Mouse (Mus musculus) left cerebral cortex, postnatal 25 days (tissue): Measurements from ENCODE around the gene Gcnt2. TPM values are rescaled to one million over a fixed set of nuclear protein-coding genes. Genes with fewer than 3 reads are reported as not detected.
"Not testable (repeated sequence)": the region's sequence is repeated elsewhere in the genome, so short reads cannot be mapped to it uniquely, and the experiment has no call there.

Experiments used
- DNase-seq, 2 experiments: peaks; one replicate each; pipeline ENCODE4 v3.0.0; 2022; ENCODE audit warnings: low spot score in 2 of 2, mixed read lengths in 1 of 2
- intact Hi-C: fragments of 180-260 bp; cut with DNase I; formaldehyde crosslinking; loops from one replicate; pipeline ENCODE4 v1.15.1; 2025
- total RNA-seq, 2 experiments: library from RNA; stranded (reverse); gene quantifications; 2 replicates each; pipeline ENCODE4 v1.2.3; 2021

Gene Gcnt2
- total RNA-seq, 2 experiments from 2014 or later: 17.3 to 17.7 TPM

- DNase-seq: no peak
- intact Hi-C loops: loop anchor here (10.0 kb wide), 1 partner anchor 187 kb away; no protein-coding TSS in a partner anchor
These were observed 112.3 kb downstream of the Gcnt2 start for GRCm38 (mm10) chr13:40971831-40972230.

DNA sequence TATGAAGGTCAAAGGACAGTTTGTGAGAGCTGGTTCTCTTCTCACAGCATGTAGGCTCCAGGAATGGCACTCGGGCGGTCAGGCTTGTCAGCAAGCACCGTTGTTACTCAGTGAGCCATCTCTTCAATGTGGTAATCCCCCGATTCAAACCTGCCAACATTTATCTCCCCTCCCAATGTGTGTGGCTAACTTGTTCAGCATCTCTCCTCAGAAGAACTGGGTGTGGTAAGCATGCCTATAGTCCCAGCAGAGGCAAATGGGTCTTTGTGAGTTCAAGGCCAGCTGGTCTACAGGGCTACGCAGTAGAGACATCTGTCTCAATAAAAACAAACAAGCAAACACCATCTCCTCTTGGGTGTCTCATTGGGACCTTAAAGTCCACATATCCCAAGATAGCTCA lies 113.4 kb downstream of the Gcnt2 start:
- intact Hi-C loops: loop anchor here (10.0 kb wide), 1 partner anchor 188 kb away; no protein-coding TSS in a partner anchor
- DNase-seq: no peak

GRCm38 (mm10) chr13:40977609-40978008 lies 118.1 kb downstream of the Gcnt2 start:
- intact Hi-C loops: loop anchor here (1.0 to 10.0 kb wide), 3 partner anchors 90 to 193 kb away; no protein-coding TSS in a partner anchor
- peak; percentile 13 to 28 for DNase-seq

GRCm38 (mm10) chr13:40978652-40979051 lies 119.1 kb downstream of the Gcnt2 start:
- no peak for DNase-seq
- intact Hi-C loops: loop anchor here (5.0 to 10.0 kb wide), 2 partner anchors 91 to 194 kb away; no protein-coding TSS in a partner anchor

GRCm38 (mm10) chr13:40979321-40979720 lies 119.8 kb downstream of the Gcnt2 start:
- DNase-seq: no peak
- intact Hi-C loops: loop anchor here (5.0 to 10.0 kb wide), 2 partner anchors 92 to 195 kb away; no protein-coding TSS in a partner anchor

- intact Hi-C loops: no loop called here
- DNase-seq: no peak
These were observed 123.2 kb downstream of the Gcnt2 start for GRCm38 (mm10) chr13:40982759-40983158.

- DNase-seq: no peak
- intact Hi-C loops: no loop called here
These were observed 126.5 kb downstream of the Gcnt2 start for GRCm38 (mm10) chr13:40986081-40986480.

DNA sequence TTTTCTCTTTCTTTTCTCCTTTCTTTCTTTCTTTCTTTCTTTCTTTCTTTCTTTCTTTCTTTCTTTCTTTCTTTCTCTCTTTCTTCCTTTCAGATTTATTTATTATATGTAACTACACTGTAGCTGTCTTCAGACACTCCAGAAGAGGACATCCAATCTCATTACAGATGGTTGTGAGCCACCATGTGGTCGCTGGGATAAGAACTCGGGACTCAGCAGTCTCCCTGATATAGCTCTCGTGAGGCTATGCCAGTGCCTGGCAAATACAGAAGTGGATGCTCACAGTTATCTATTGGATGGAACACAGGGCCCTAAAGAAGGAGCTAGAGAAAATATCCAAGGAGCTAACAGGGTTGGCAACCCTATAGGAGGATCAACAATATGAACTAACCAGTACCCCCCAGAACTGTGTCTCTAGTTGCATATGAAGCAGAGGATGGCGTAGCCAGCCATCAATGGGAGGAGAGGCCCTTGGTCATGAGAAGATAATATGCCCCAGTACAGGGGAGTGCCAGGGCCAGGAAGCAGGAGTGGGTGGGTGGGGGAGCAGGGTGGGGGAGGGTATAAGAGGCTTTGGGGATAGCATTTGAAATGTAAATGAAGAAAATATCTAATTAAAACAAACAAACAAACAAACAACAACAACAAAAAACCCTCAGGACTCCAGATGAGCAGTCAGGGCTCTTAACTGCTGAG lies 128.2 kb downstream of the Gcnt2 start:
- DNase-seq, intact Hi-C loops: not testable (repeated sequence)

- intact Hi-C loops: no loop called here
- DNase-seq: no peak
These were observed 128.9 kb downstream of the Gcnt2 start for GRCm38 (mm10) chr13:40988418-40988817.

- intact Hi-C loops: no loop called here
- DNase-seq: no peak
These were observed 135.1 kb downstream of the Gcnt2 start for GRCm38 (mm10) chr13:40994487-40995263.

GRCm38 (mm10) chr13:40998537-40998936 lies 139.0 kb downstream of the Gcnt2 start:
- DNase-seq, intact Hi-C loops: not testable (repeated sequence)

GRCm38 (mm10) chr13:41000140-41000925 lies 140.8 kb downstream of the Gcnt2 start:
- DNase-seq: peak; percentile 32 to 43
- intact Hi-C loops: loop anchor here (2.0 kb wide), 2 partner anchors 16 to 84 kb away; partner anchors contain the start of gene Tmem14c

DNA sequence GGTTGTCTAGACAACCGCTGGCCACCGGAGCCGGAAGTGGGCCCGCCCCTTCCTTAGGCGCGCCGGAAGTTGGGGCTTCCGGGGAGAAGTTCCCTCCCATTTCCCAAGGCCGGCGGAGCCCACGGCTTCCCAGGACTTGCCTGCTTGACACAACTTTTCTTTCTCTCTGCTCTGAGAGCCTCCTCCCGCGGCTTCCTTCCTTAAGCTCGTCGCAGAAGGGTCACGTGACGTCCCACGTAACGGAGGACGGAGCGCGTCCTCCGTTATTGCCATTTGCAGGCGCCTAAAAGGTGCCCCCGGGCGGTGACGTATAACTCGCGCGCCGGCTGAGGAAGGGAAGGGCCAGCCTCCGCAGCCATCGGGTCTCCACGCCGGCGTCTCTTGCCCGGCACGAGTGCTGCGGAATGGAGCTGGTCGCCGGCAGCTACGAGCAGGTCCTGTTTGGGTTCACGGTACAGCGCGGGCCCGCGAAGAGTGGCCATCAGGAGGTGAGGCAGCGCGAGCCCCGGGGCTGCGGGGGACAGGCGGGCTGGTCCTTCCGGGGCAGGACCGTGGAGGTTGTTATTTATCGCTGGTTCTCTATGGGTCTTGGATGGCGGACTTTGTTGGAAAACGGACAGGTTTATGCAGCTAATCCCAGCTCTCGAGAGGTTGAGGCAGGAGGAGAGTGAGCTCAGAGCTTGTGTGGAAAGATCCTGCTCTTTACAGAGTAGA lies 141.5 kb downstream of the Gcnt2 start, which contains the start of gene Pak1ip1:
Gene Pak1ip1 (plus strand): TSS at position 98 of the 714 bp plus-strand sequence.
- DNase-seq: peak; percentile 95 to 96
- intact Hi-C loops: loop anchor here (2.0 kb wide), 2 partner anchors 16 to 84 kb away; partner anchors contain the start of gene Tmem14c

DNA sequence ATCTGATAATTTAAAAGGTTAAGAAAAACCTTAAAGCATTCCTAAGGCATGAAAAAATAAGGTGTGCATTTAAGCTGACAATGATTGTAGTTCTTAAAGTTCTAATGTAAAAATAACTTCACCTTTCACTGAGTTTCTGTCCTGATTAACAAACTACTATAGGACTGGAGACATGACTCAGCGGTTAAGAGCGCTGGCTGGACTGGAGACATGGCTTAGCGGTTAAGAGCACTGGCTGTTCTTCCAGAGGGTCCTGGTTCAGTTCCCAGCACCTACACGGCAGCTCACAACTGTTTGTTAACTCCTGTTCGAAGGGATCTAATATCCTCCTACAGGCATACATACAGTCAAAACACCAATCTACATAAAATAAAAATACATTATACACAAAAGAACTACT lies 142.4 kb downstream of the Gcnt2 start:
- intact Hi-C loops: no loop called here
- no peak for DNase-seq

DNA sequence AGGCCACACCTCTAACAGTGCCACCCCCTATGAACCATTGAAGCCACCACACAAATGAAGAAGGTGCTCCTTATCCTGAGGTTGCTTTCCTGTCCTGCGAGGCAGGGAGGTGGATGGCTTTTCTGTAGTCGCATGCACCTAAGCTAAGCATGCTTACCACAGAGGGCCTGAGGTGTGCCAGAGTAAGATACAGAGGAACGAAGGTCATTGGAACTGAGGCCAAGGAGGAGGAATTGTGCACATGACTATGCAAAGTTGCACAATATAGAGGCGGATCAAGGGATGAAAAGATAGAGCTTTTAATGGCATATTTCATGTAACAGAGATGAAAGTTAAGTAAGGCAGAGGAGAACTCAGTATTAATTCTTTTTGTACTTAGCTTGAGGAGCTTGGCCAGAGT lies 146.7 kb downstream of the Gcnt2 start:
- DNase-seq: no peak
- intact Hi-C loops: no loop called here

GRCm38 (mm10) chr13:41008271-41008670 lies 148.7 kb downstream of the Gcnt2 start:
- DNase-seq: no peak
- intact Hi-C loops: no loop called here

DNA sequence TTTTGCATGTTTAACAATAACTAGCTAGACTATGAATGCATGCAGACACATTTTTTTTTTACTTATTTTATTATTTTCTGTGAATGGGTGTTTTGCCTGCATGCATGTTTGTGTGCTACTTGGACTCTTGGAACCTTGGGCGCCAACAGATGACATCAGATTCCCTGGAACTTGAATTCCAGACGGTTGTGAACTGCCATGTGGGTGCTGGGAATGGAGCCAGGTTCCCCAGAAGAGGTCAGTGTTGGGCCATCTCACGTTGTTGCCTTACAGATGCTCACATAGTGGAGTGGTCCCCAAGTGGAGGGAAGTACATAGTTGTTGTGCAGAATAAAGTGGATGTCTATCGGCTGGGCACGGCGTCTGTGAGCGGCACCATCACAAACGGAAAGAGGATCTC lies 149.4 kb downstream of the Gcnt2 start:
- DNase-seq: no peak
- intact Hi-C loops: no loop called here
